Mouse (Mus musculus) C3H10T1/2 (cell line): ENCODE data around the gene Rlf. TPM values are rescaled to one million over a fixed set of nuclear protein-coding genes. Genes with fewer than 3 reads are reported as not detected.

ENCODE experiments used
- polyA plus RNA-seq, 2 experiments: library from polyadenylated mRNA; unstranded; fragments of >200 nt; fragmentation: generic; extraction: Trizol; gene quantifications; one replicate each; pipeline ENCODE4 v1.2.1; 2012; ENCODE audit warnings: missing spikeins in 2 of 2

The Rlf gene
- 1 to 10 TPM in 1 of 2 experiments, under 1 TPM in 1; 0.15 to 2.6 TPM for polyA plus RNA-seq

GRCm38 (mm10) chr4:121214793-121215304, at the start of gene Rlf:
TSS of gene Rlf (minus strand) at chr4:121215084.

GRCm38 (mm10) chr4:121109126-121109525, 105.8 kb downstream of the Rlf start, which contains the start of gene Tmco2:
TSS of gene Tmco2 (minus strand) at chr4:121109226.

GRCm38 (mm10) chr4:121097650-121098378, 117.1 kb downstream of the Rlf start, which contains the start of gene Zmpste24:
TSS of gene Zmpste24 (minus strand) at chr4:121098241.

Other genes with a start within 250 kb of the Rlf start
- 10 to 100 TPM; 11.1 to 36.4 TPM for gene Smap2, start 197.8 kb downstream of the Rlf start, polyA plus RNA-seq
- gene Col9a2, start 175.7 kb downstream of the Rlf start, polyA plus RNA-seq: under 1 TPM in 1 of 2 experiments, not detected in 1; 0.25 TPM
- 10 to 100 TPM in 1 of 2 experiments, 1 to 10 TPM in 1; 2.8 to 13.6 TPM for gene Zmpste24, start 116.8 kb downstream of the Rlf start, polyA plus RNA-seq
- gene Tmco2, start 105.9 kb downstream of the Rlf start, polyA plus RNA-seq: not detected
- not detected for gene Gm12888, start 109.8 kb upstream of the Rlf start, polyA plus RNA-seq
- gene Gm12886, start 208.0 kb upstream of the Rlf start, polyA plus RNA-seq: not detected